Mouse (Mus musculus) liver, adult 2 months (tissue): Measurements from ENCODE around the gene Plekha6.

Experiments used
- CTCF ChIP-seq: fragments of 200-500 bp; IDR thresholded peaks from 2 replicates; pipeline ENCODE4 v1.5.1; 2011; ENCODE audit warnings: low read depth, low read length, control low read depth
- POLR2A ChIP-seq: fragments of 200-500 bp; IDR thresholded peaks from 2 replicates; pipeline ENCODE4 v1.6.1; 2011; ENCODE audit warnings: low read length, control low read depth; ENCODE audit not compliant: insufficient read depth; ENCODE audit errors: extremely low read depth

- TF ChIP-seq CTCF (no peak), POLR2A (no peak)
These were observed 92.3 kb downstream of the Plekha6 start for GRCm38 (mm10) chr1:133256347-133256746.
